ENCODE assay signal across 27 mouse cellular contexts in genomic region chr12:56020547-56020946, GRCm38 (mm10).
DNase-seq lines count a peak whose midpoint lies in the region; ATAC-seq lines count a peak whose summit lies in the region.
"Had no signal": no experiment of that assay in that cellular context is flagged by ENCODE, and none has a peak within 500 bp of the region (broad histone marks: within the 10 kb centered on the region; RNA-seq: fewer than 3 reads in every experiment).

No protein-coding gene starts in this region.

- peaks cover 2% of the 10 kb centered on the region; the same call in 1 of the 2 replicates for H3K27me3 ChIP-seq in forebrain, embryonic 11.5 days (ENCODE audit: control insufficient read depth, insufficient read depth, low read length)
- no peaks in the 10 kb centered on the region for H3K27me3 ChIP-seq in forebrain, embryonic 16.5 days (replicated peaks; ENCODE audit: control insufficient read depth, insufficient read depth, low read length)
- no peaks in the 10 kb centered on the region; the same call in 1 of the 2 replicates for H3K27me3 ChIP-seq in midbrain, embryonic 12.5 days
- H3K27me3 ChIP-seq in midbrain, embryonic 10.5 days (ENCODE audit: low read depth, poor library complexity, severe bottlenecking), result no peaks in the 10 kb centered on the region
- peaks cover 2% of the 10 kb centered on the region; the same call in 1 of the 2 replicates for H3K27me3 ChIP-seq in midbrain, embryonic 14.5 days (ENCODE audit: control insufficient read depth, insufficient read depth, low read length)
- H3K27me3 ChIP-seq: embryonic facial prominence, embryonic 12.5 days; embryonic facial prominence, embryonic 15.5 days; heart, embryonic 13.5 days had no signal

- 0% methylated on average over 1 of the region's 1 CpGs for WGBS in forebrain, embryonic 11.5 days
- 0% methylated on average over 1 of the region's 1 CpGs for WGBS in forebrain, embryonic 16.5 days
- WGBS in midbrain, embryonic 12.5 days, result 7% methylated on average over 1 of the region's 1 CpGs
- WGBS in midbrain, embryonic 10.5 days, result 11% methylated on average over 1 of the region's 1 CpGs
- 4% methylated on average over 1 of the region's 1 CpGs for WGBS in midbrain, embryonic 14.5 days

- H3K4me1 ChIP-seq in forebrain, embryonic 11.5 days (replicated peaks; ENCODE audit: control insufficient read depth, insufficient read depth, low read length), result peaks cover 4% of the 10 kb centered on the region
- H3K4me1 ChIP-seq in forebrain, embryonic 16.5 days (replicated peaks; ENCODE audit: control insufficient read depth, insufficient read depth, low read length), result 0 out of 2 replicates have a peak, but pooled peaks cover 2% of the 10 kb centered on the region
- H3K4me1 ChIP-seq in midbrain, embryonic 12.5 days, result peaks cover 13% of the 10 kb centered on the region
- H3K4me1 ChIP-seq in midbrain, embryonic 10.5 days, result peaks cover 31% of the 10 kb centered on the region
- H3K4me1 ChIP-seq in midbrain, embryonic 14.5 days (ENCODE audit: control insufficient read depth, insufficient read depth, low read length), result peaks cover 8% of the 10 kb centered on the region
- H3K4me1 ChIP-seq: embryonic facial prominence, embryonic 15.5 days; heart, embryonic 10.5 days; heart, embryonic 13.5 days had no signal

- peak; percentile 49; the same call in 1 of the 2 replicates for ATAC-seq in forebrain, embryonic 11.5 days (replicated peaks; ENCODE audit: low FRiP score)
- ATAC-seq in forebrain, embryonic 16.5 days, result no peak
- peak; percentile 75 for ATAC-seq in midbrain, embryonic 12.5 days (ENCODE audit: low FRiP score, low read depth)
- peak; percentile 60 for ATAC-seq in midbrain, embryonic 14.5 days (ENCODE audit: low FRiP score, low TSS enrichment)
- ATAC-seq: forebrain, embryonic 13.5 days; hindbrain, postnatal 0 days; inflammation-experienced regulatory T-cells, adult 6 months had no signal

- no peak overlapping the region for H3K4me3 ChIP-seq in forebrain, embryonic 11.5 days (ENCODE audit: low read depth, low read length)
- no peak overlapping the region for H3K4me3 ChIP-seq in forebrain, embryonic 16.5 days (replicated peaks; ENCODE audit: low read length)
- H3K4me3 ChIP-seq in midbrain, embryonic 12.5 days, result no peak overlapping the region
- H3K4me3 ChIP-seq in midbrain, embryonic 10.5 days, result no peak overlapping the region
- no peak overlapping the region for H3K4me3 ChIP-seq in midbrain, embryonic 14.5 days (replicated peaks; ENCODE audit: low read depth, low read length)
- H3K4me3 ChIP-seq: embryonic facial prominence, embryonic 12.5 days; embryonic facial prominence, embryonic 15.5 days; forebrain, embryonic 13.5 days; heart, adult 2 months; heart, embryonic 10.5 days; heart, embryonic 13.5 days had no signal

- no peak overlapping the region for H3K9ac ChIP-seq in forebrain, embryonic 11.5 days (ENCODE audit: low read length)
- no peak overlapping the region for H3K9ac ChIP-seq in forebrain, embryonic 16.5 days (replicated peaks; ENCODE audit: low read depth, low read length)
- H3K9ac ChIP-seq in midbrain, embryonic 12.5 days (replicated peaks), result no peak overlapping the region
- H3K9ac ChIP-seq in midbrain, embryonic 14.5 days (replicated peaks; ENCODE audit: low read length), result no peak overlapping the region
- H3K9ac ChIP-seq: embryonic facial prominence, embryonic 12.5 days; embryonic facial prominence, embryonic 15.5 days; forebrain, embryonic 13.5 days; heart, embryonic 13.5 days; hindbrain, embryonic 14.5 days had no signal

- H3K27ac ChIP-seq in forebrain, embryonic 11.5 days (ENCODE audit: low read depth, low read length), result no peak overlapping the region
- no peak overlapping the region for H3K27ac ChIP-seq in forebrain, embryonic 16.5 days (ENCODE audit: low read length)
- no peak overlapping the region for H3K27ac ChIP-seq in midbrain, embryonic 12.5 days (replicated peaks)
- no peak overlapping the region for H3K27ac ChIP-seq in midbrain, embryonic 10.5 days (replicated peaks)
- H3K27ac ChIP-seq in midbrain, embryonic 14.5 days (replicated peaks; ENCODE audit: low read depth, low read length), result no peak overlapping the region
- H3K27ac ChIP-seq: embryonic facial prominence, embryonic 12.5 days; embryonic facial prominence, embryonic 15.5 days; forebrain, embryonic 13.5 days; heart, adult 2 months; heart, embryonic 10.5 days; heart, embryonic 13.5 days; hindbrain, embryonic 14.5 days; hindbrain, postnatal 0 days had no signal

- no peak overlapping the region for H3K4me2 ChIP-seq in forebrain, embryonic 11.5 days (ENCODE audit: low read depth, low read length, severe bottlenecking)
- no peak overlapping the region for H3K4me2 ChIP-seq in forebrain, embryonic 16.5 days (ENCODE audit: low read length)
- H3K4me2 ChIP-seq in midbrain, embryonic 12.5 days (replicated peaks), result no peak overlapping the region
- no peak overlapping the region for H3K4me2 ChIP-seq in midbrain, embryonic 14.5 days (ENCODE audit: low read length)
- H3K4me2 ChIP-seq: embryonic facial prominence, embryonic 12.5 days; embryonic facial prominence, embryonic 15.5 days; heart, embryonic 13.5 days; hindbrain, embryonic 14.5 days had no signal

- no peak for DNase-seq in forebrain, embryonic 11.5 days (ENCODE audit: low spot score)
- no peak for DNase-seq in midbrain, embryonic 10.5 days (ENCODE audit: low spot score)
- peak; percentile 76 for DNase-seq in midbrain, embryonic 14.5 days
- no peak for DNase-seq in spleen, adult 12 weeks (ENCODE audit: low spot score)
- no peak for DNase-seq in kidney, adult 11 months
- DNase-seq: adrenal gland, adult 2 months; adrenal gland, postnatal 14 days; B cell, adult 2 months; cerebellum, adult 11-12 months; cerebellum, adult 8-10 months; cerebellum, postnatal 10 days; cerebellum, postnatal 36 days; gastrocnemius, postnatal 10 days; gastrocnemius, postnatal 36 days; heart, adult 2 months; heart, postnatal 14 days; heart, postnatal 4 days had no signal

- H3K36me3 ChIP-seq in forebrain, embryonic 11.5 days (ENCODE audit: control insufficient read depth, insufficient read depth, low read length), result no peaks in the 10 kb centered on the region
- H3K36me3 ChIP-seq in forebrain, embryonic 16.5 days (ENCODE audit: control insufficient read depth, insufficient read depth), result no peaks in the 10 kb centered on the region
- no peaks in the 10 kb centered on the region for H3K36me3 ChIP-seq in midbrain, embryonic 12.5 days
- H3K36me3 ChIP-seq in midbrain, embryonic 10.5 days, result no peaks in the 10 kb centered on the region
- no peaks in the 10 kb centered on the region for H3K36me3 ChIP-seq in midbrain, embryonic 14.5 days (ENCODE audit: control insufficient read depth, insufficient read depth, low read length)
- H3K36me3 ChIP-seq: embryonic facial prominence, embryonic 12.5 days; embryonic facial prominence, embryonic 15.5 days; heart, embryonic 10.5 days; heart, embryonic 13.5 days had no signal

- H3K9me3 ChIP-seq in forebrain, embryonic 11.5 days (ENCODE audit: control insufficient read depth, low read length), result no peaks in the 10 kb centered on the region
- no peaks in the 10 kb centered on the region for H3K9me3 ChIP-seq in forebrain, embryonic 16.5 days (ENCODE audit: control insufficient read depth, low read length)
- H3K9me3 ChIP-seq in midbrain, embryonic 12.5 days, result no peaks in the 10 kb centered on the region
- H3K9me3 ChIP-seq in midbrain, embryonic 10.5 days (replicated peaks), result no peaks in the 10 kb centered on the region
- no peaks in the 10 kb centered on the region for H3K9me3 ChIP-seq in midbrain, embryonic 14.5 days (ENCODE audit: control insufficient read depth, low read length)
- H3K9me3 ChIP-seq: embryonic facial prominence, embryonic 12.5 days; embryonic facial prominence, embryonic 15.5 days; forebrain, embryonic 13.5 days; heart, embryonic 10.5 days; heart, embryonic 13.5 days had no signal
